Mouse (Mus musculus) layer of hippocampus, adult 18-20 months (tissue): ENCODE measurements at regions not wholly inside any gene's neighbourhood (a gene's known extent, or its start where the extent isn't known, plus 50 kb on each side); places are given as distances from the start of the nearest gene placed in this dataset.
A peak's percentile ranks its signal among the peaks of the same experiment; 100 is the strongest.

Experiments
- DNase-seq, 2 experiments: peaks; one replicate each; pipeline ENCODE4 v3.0.0; 2022; ENCODE audit warnings: low spot score in 2 of 2

- peak in 1 of 2 experiments; percentile 0 for DNase-seq
Measured at GRCm38 (mm10) chrX:137424259-137424658, 146.1 kb upstream of the Il1rapl2 start.
